Mouse (Mus musculus) spleen, adult 2 months (tissue): ENCODE measurements at regions not wholly inside any gene's neighbourhood (a gene's known extent, or its start where the extent isn't known, plus 50 kb on each side); places are given as distances from the start of the nearest gene placed in this dataset.

Source experiments
- CTCF ChIP-seq: fragments of 200-500 bp; IDR thresholded peaks from 2 replicates; pipeline ENCODE4 v1.5.1; 2011; ENCODE audit warnings: mild to moderate bottlenecking, inconsistent platforms; ENCODE audit not compliant: insufficient read depth, insufficient read length, insufficient replicate concordance; ENCODE audit errors: extremely low read depth
- POLR2A ChIP-seq: fragments of 200-500 bp; IDR thresholded peaks from 2 replicates; pipeline ENCODE4 v1.6.1; 2011; ENCODE audit warnings: low read depth, low read length, inconsistent platforms

DNA sequence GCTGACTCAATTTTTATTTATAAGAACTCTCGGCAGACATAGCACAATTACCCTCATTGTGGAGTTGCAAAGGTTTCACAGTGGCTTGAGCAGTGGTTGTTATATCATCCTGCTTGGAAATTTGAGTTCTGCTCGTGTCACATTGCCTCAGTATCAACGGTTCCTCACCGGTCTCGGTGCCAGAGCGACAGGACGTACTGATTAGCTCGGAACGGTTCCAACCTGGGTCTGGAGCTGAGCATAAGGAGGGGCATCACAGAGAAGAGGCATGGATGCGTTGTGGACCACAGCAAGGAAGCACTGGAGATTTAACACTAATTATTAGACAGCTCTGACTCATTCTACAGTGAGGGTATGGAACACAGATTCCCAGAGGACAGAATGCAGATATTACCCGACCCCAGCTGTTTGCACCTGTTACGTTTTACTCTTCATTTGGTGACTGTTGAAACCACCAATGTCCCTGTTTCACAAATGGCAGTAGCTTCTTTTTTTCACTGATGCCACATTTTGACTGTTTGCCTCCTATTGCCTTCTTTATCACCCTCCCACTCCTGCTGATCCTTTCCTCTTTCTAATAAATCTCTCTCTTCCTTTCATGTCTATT, 189.8 kb downstream of the Gja1 start:
- TF ChIP-seq CTCF (no peak), POLR2A (no peak)
